Mouse (Mus musculus) natural killer cell, adult 2 months (primary cell): ENCODE results near the gene Patl2.
"Not testable (repeated sequence)": the region's sequence is repeated elsewhere in the genome, so short reads cannot be mapped to it uniquely, and the experiment has no call there.

Source experiments
- DNase-seq, 2 experiments: peaks; one replicate each; pipeline ENCODE4 v3.0.0; 2022; ENCODE audit warnings: low spot score in 2 of 2

The Patl2 gene

GRCm38 (mm10) chr2:122186106-122186505 lies at the start of gene Patl2, which contains the start of gene Terb2:
Gene Patl2, minus strand, starts transcription at chr2:122186189.
Gene Terb2, plus strand, starts transcription at chr2:122186272.
- DNase-seq = no peak

GRCm38 (mm10) chr2:122235425-122235824 lies 49.4 kb upstream of the Patl2 start:
- no peak for DNase-seq

GRCm38 (mm10) chr2:122234611-122235288 lies 48.8 kb upstream of the Patl2 start, which contains the start of gene Sord:
Gene Sord, plus strand, starts transcription at chr2:122234749.
- DNase-seq = peak; percentile 41 to 49

- DNase-seq = no peak
These were observed 48.0 kb upstream of the Patl2 start for GRCm38 (mm10) chr2:122233759-122234557.

GRCm38 (mm10) chr2:122233341-122233740 lies 47.4 kb upstream of the Patl2 start:
- DNase-seq = no peak

- DNase-seq = no peak
These were observed 45.6 kb upstream of the Patl2 start for GRCm38 (mm10) chr2:122231616-122232015.

GRCm38 (mm10) chr2:122230395-122230794 lies 44.4 kb upstream of the Patl2 start:
- no peak for DNase-seq

GRCm38 (mm10) chr2:122223654-122224053 lies 37.7 kb upstream of the Patl2 start:
- DNase-seq = no peak

GRCm38 (mm10) chr2:122222272-122222671 lies 36.3 kb upstream of the Patl2 start:
- no peak for DNase-seq

- no peak for DNase-seq
These were observed 35.8 kb upstream of the Patl2 start for GRCm38 (mm10) chr2:122221798-122222197.

GRCm38 (mm10) chr2:122221378-122221777 lies 35.4 kb upstream of the Patl2 start:
- no peak for DNase-seq

GRCm38 (mm10) chr2:122218234-122218633 lies 32.2 kb upstream of the Patl2 start:
- no peak for DNase-seq

- not testable (repeated sequence) for DNase-seq
These were observed 31.1 kb upstream of the Patl2 start for GRCm38 (mm10) chr2:122217075-122217474.

GRCm38 (mm10) chr2:122210534-122211228 lies 24.7 kb upstream of the Patl2 start:
- no peak for DNase-seq

- DNase-seq = peak in 1 of 2 experiments; percentile 40
These were observed 20.6 kb upstream of the Patl2 start for GRCm38 (mm10) chr2:122206440-122207107.

- no peak for DNase-seq
These were observed 15.5 kb upstream of the Patl2 start for GRCm38 (mm10) chr2:122201501-122201900.

- no peak for DNase-seq
These were observed 8.5 kb upstream of the Patl2 start for GRCm38 (mm10) chr2:122194509-122194929.

- DNase-seq = no peak
These were observed 5.9 kb upstream of the Patl2 start for GRCm38 (mm10) chr2:122191849-122192248.

GRCm38 (mm10) chr2:122186751-122187150 lies 762 bp upstream of the Patl2 start:
- no peak for DNase-seq

GRCm38 (mm10) chr2:122185086-122185485 lies 903 bp downstream of the Patl2 start:
- DNase-seq = no peak

GRCm38 (mm10) chr2:122180051-122180822 lies 5.8 kb downstream of the Patl2 start:
- peak in 1 of 2 experiments; percentile 36 for DNase-seq
